Mouse (Mus musculus): Measurements from ENCODE around the gene Wfdc17. TPM values are rescaled to one million over a fixed set of nuclear protein-coding genes. Genes with fewer than 3 reads are reported as not detected.

The Wfdc17 gene
- polyA plus RNA-seq, 1 experiment: not detected

DNA sequence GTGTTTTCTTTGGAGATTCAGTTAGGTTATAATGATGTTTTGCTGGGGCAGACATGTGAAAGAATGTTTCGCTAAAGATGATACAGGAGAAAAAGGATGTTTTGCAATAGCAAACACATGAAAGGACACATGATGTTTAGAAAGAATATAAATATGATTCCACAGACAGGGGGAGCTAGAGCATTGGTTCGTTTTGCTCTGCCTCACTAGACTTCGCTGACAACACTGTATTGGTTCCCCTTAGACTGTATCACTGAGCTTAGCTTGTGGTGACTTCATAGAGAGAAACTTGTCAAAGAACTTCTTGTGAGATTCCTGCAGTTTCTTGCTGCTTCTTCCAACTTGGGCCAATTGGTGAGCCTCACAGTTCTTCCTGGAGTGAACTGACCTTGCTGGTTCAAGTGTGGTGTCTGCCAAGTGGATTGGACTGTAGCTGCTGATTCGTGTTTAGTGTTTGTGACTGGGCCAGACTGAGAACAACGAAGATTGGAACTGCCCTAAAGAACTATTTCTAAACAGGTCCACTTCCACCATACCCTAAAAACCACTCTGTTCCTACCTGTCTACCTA lies 29.4 kb downstream of the Wfdc17 start:
- H3K27me3 ChIP-seq (ENCODE audit: control insufficient read depth, insufficient read depth, insufficient read length): no peaks in the 10 kb centered on the region
- TF ChIP-seq MAX (IDR thresholded peaks at IDR 0.05) (no peak), MYOD1 (IDR thresholded peaks at IDR 0.05; ENCODE audit: control insufficient read depth, insufficient read length, low read depth) (no peak), CTCF (IDR thresholded peaks at IDR 0.05; ENCODE audit: control insufficient read depth, insufficient read depth, insufficient read length) (no peak), MYOG (IDR thresholded peaks at IDR 0.05; ENCODE audit: control insufficient read depth, extremely low read depth, insufficient read length) (no peak), CEBPB (IDR thresholded peaks at IDR 0.05; ENCODE audit: low read depth) (no peak)
- H3ac ChIP-seq (ENCODE audit: control insufficient read depth, insufficient read length, low read depth): no peak overlapping the region
- no peaks in the 10 kb centered on the region for H3K36me3 ChIP-seq (ENCODE audit: control insufficient read depth, insufficient read depth)
- no peaks in the 10 kb centered on the region for H3K79me2 ChIP-seq (ENCODE audit: control insufficient read depth, insufficient read depth)
- no peaks in the 10 kb centered on the region for H3K79me3 ChIP-seq (ENCODE audit: low read depth)
- no peak overlapping the region for H3K4me3 ChIP-seq (ENCODE audit: insufficient read depth, poor library complexity, severe bottlenecking)

DNA sequence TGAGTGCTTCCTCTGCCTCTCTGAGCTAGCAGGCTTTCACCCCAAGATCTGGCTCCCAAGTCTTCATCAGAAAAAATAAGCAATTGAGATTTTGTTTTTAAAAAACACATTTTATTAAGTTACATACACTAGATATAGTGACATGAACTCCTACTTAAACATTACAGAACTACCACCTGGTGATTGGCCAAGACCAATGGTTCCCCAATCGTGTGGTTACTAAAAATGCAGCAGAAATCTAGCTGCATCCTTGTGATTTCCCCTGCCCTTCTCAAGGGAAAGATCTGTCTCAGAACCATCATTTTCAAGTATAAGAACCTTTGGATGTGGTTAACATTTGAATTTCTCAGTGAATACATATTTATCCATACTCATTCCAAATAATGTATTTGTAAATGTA lies 30.4 kb downstream of the Wfdc17 start:
- no peaks in the 10 kb centered on the region for H3K27me3 ChIP-seq (ENCODE audit: control insufficient read depth, insufficient read depth, insufficient read length)
- H3K4me3 ChIP-seq (ENCODE audit: insufficient read depth, poor library complexity, severe bottlenecking): no peak overlapping the region
- no peaks in the 10 kb centered on the region for H3K36me3 ChIP-seq (ENCODE audit: control insufficient read depth, insufficient read depth)
- no peaks in the 10 kb centered on the region for H3K79me2 ChIP-seq (ENCODE audit: control insufficient read depth, insufficient read depth)
- no peak overlapping the region for H3ac ChIP-seq (ENCODE audit: control insufficient read depth, insufficient read length, low read depth)
- no peaks in the 10 kb centered on the region for H3K79me3 ChIP-seq (ENCODE audit: low read depth)
- no peak for TF ChIP-seq FOSL1 (IDR thresholded peaks at IDR 0.05; ENCODE audit: insufficient read depth, low read length, poor library complexity, severe bottlenecking)
- no peak for TF ChIP-seq MYOG (IDR thresholded peaks at IDR 0.05; ENCODE audit: control insufficient read depth, extremely low read depth, insufficient read length)
- no peak for TF ChIP-seq MYOD1 (IDR thresholded peaks at IDR 0.05; ENCODE audit: control insufficient read depth, insufficient read length, low read depth)
- TF ChIP-seq MAX (IDR thresholded peaks at IDR 0.05): no peak
- no peak for TF ChIP-seq USF1 (IDR thresholded peaks at IDR 0.05; ENCODE audit: low read depth)
- no peak for TF ChIP-seq CEBPB (IDR thresholded peaks at IDR 0.05; ENCODE audit: low read depth)
- no peak for TF ChIP-seq CTCF (IDR thresholded peaks at IDR 0.05; ENCODE audit: control insufficient read depth, insufficient read depth, insufficient read length)

DNA sequence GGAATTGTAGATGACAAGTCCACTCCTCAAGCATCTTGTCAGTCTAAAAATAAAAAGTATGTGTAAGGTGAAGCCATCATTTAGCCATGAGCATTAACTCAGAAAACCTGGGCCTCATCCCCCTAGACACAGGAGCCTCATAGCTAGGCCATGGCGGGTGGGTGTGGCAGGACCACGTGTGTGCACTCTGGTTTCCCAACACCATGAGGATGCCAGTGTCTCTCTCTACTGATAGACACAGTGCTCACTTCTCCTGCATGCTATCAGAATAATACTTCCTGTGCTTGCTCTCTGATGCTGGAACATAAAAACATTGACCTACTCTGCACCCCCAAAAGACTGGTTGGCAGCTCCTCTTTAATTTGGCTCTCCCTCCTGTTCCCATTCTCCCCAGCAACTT lies 32.1 kb downstream of the Wfdc17 start:
- Histone ChIP-seq H3K79me3 (ENCODE audit: low read depth) (no peaks in the 10 kb centered on the region), H3K36me3 (ENCODE audit: control insufficient read depth, insufficient read depth) (no peaks in the 10 kb centered on the region), H3K4me3 (ENCODE audit: insufficient read depth, poor library complexity, severe bottlenecking) (no peak overlapping the region), H3ac (ENCODE audit: control insufficient read depth, insufficient read length, low read depth) (no peak overlapping the region), H3K79me2 (ENCODE audit: control insufficient read depth, insufficient read depth) (no peaks in the 10 kb centered on the region), H3K27me3 (ENCODE audit: control insufficient read depth, insufficient read depth, insufficient read length) (peaks cover 4% of the 10 kb centered on the region)
- TF ChIP-seq CTCF (IDR thresholded peaks at IDR 0.05; ENCODE audit: control insufficient read depth, insufficient read depth, insufficient read length): no peak
- no peak for TF ChIP-seq USF1 (IDR thresholded peaks at IDR 0.05; ENCODE audit: low read depth)
- no peak for TF ChIP-seq MAX (IDR thresholded peaks at IDR 0.05)
- TF ChIP-seq FOSL1 (IDR thresholded peaks at IDR 0.05; ENCODE audit: insufficient read depth, low read length, poor library complexity, severe bottlenecking): no peak
- no peak for TF ChIP-seq CEBPB (IDR thresholded peaks at IDR 0.05; ENCODE audit: low read depth)
- no peak for TF ChIP-seq MYOD1 (IDR thresholded peaks at IDR 0.05; ENCODE audit: control insufficient read depth, insufficient read length, low read depth)
- TF ChIP-seq MYOG (IDR thresholded peaks at IDR 0.05; ENCODE audit: control insufficient read depth, extremely low read depth, insufficient read length): no peak

DNA sequence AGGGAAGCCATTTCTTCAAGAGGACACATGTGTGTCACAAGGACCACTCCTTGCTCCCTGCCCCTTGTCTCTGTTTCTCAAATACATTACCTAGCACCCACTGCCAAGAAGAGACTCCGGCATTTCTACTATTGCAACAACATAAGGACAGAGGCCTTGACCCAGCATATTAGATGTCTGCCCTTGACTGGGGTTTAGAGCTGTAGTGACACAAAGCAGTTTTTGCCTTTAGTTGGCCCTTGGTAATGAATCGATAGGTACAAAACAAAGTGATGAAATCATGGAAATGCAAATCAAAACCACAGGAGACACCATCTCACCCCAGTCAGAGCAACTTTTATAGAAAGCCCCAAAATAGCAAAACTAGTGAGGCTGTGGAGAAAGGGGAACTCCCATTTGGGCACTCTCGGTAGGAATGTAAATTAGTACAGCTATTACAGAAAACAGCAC lies 33.3 kb downstream of the Wfdc17 start:
- TF ChIP-seq USF1 (IDR thresholded peaks at IDR 0.05; ENCODE audit: low read depth) (no peak), CTCF (IDR thresholded peaks at IDR 0.05; ENCODE audit: control insufficient read depth, insufficient read depth, insufficient read length) (no peak), CEBPB (IDR thresholded peaks at IDR 0.05; ENCODE audit: low read depth) (no peak)
- H3K79me2 ChIP-seq (ENCODE audit: control insufficient read depth, insufficient read depth): no peaks in the 10 kb centered on the region
- no peaks in the 10 kb centered on the region for H3K79me3 ChIP-seq (ENCODE audit: low read depth)
- no peaks in the 10 kb centered on the region for H3K36me3 ChIP-seq (ENCODE audit: control insufficient read depth, insufficient read depth)
- peaks cover 11% of the 10 kb centered on the region for H3K27me3 ChIP-seq (ENCODE audit: control insufficient read depth, insufficient read depth, insufficient read length)
- H3ac ChIP-seq (ENCODE audit: control insufficient read depth, insufficient read length, low read depth): no peak overlapping the region
- no peak overlapping the region for H3K4me3 ChIP-seq (ENCODE audit: insufficient read depth, poor library complexity, severe bottlenecking)

- TF ChIP-seq CTCF (IDR thresholded peaks at IDR 0.05; ENCODE audit: control insufficient read depth, insufficient read depth, insufficient read length) (peak; percentile 59), MAX (IDR thresholded peaks at IDR 0.05) (peak; percentile 36), USF1 (IDR thresholded peaks at IDR 0.05; ENCODE audit: low read depth) (no peak)
- Histone ChIP-seq H3ac (ENCODE audit: control insufficient read depth, insufficient read length, low read depth) (no peak overlapping the region), H3K36me3 (ENCODE audit: control insufficient read depth, insufficient read depth) (no peaks in the 10 kb centered on the region), H3K27me3 (ENCODE audit: control insufficient read depth, insufficient read depth, insufficient read length) (peaks cover 20% of the 10 kb centered on the region), H3K79me3 (ENCODE audit: low read depth) (no peaks in the 10 kb centered on the region), H3K79me2 (ENCODE audit: control insufficient read depth, insufficient read depth) (no peaks in the 10 kb centered on the region), H3K4me3 (ENCODE audit: insufficient read depth, poor library complexity, severe bottlenecking) (no peak overlapping the region)
Measured at GRCm38 (mm10) chr11:83739241-83739640, 35.5 kb downstream of the Wfdc17 start.

GRCm38 (mm10) chr11:83740443-83740991 lies 36.7 kb downstream of the Wfdc17 start:
- no peaks in the 10 kb centered on the region for H3K79me3 ChIP-seq (ENCODE audit: low read depth)
- H3K4me3 ChIP-seq (ENCODE audit: insufficient read depth, poor library complexity, severe bottlenecking): no peak overlapping the region
- H3ac ChIP-seq (ENCODE audit: control insufficient read depth, insufficient read length, low read depth): no peak overlapping the region
- H3K79me2 ChIP-seq (ENCODE audit: control insufficient read depth, insufficient read depth): no peaks in the 10 kb centered on the region
- TF ChIP-seq CTCF (IDR thresholded peaks at IDR 0.05; ENCODE audit: control insufficient read depth, insufficient read depth, insufficient read length) (no peak), FOSL1 (IDR thresholded peaks at IDR 0.05; ENCODE audit: insufficient read depth, low read length, poor library complexity, severe bottlenecking) (no peak), MYOG (IDR thresholded peaks at IDR 0.05; ENCODE audit: control insufficient read depth, extremely low read depth, insufficient read length) (no peak), CEBPB (IDR thresholded peaks at IDR 0.05; ENCODE audit: low read depth) (no peak), MAX (IDR thresholded peaks at IDR 0.05) (no peak), MYOD1 (IDR thresholded peaks at IDR 0.05; ENCODE audit: control insufficient read depth, insufficient read length, low read depth) (no peak), USF1 (IDR thresholded peaks at IDR 0.05; ENCODE audit: low read depth) (no peak)
- H3K27me3 ChIP-seq (ENCODE audit: control insufficient read depth, insufficient read depth, insufficient read length): peaks cover 26% of the 10 kb centered on the region
- no peaks in the 10 kb centered on the region for H3K36me3 ChIP-seq (ENCODE audit: control insufficient read depth, insufficient read depth)
